Mouse (Mus musculus): ENCODE results near the gene Glrp1.

GRCm38 (mm10) chr1:88556401-88556800 lies 46.5 kb upstream of the Glrp1 start:
- TF ChIP-seq CTCF (IDR thresholded peaks at IDR 0.05; ENCODE audit: control insufficient read depth, insufficient read depth, insufficient replicate concordance, low read depth, low read length) = no peak
- TF ChIP-seq POLR2A (IDR thresholded peaks at IDR 0.05; ENCODE audit: control insufficient read depth, low read depth, low read length) = no peak

Measured in testis, adult 2 months (tissue).